Mouse (Mus musculus) ES-E14 (cell line): ENCODE measurements around the gene Tcf12.

Experiments
- HCFC1 ChIP-seq: IDR thresholded peaks from 2 replicates; pipeline ENCODE4 v1.6.1; 2012; ENCODE audit warnings: low read length, inconsistent platforms, borderline replicate concordance; ENCODE audit not compliant: insufficient read depth
- ZNF384 ChIP-seq: IDR thresholded peaks from 2 replicates; pipeline ENCODE4 v1.6.1; 2012; ENCODE audit warnings: low read depth, low read length, inconsistent platforms

- no peak for TF ChIP-seq HCFC1
- no peak for TF ChIP-seq ZNF384
These were observed 300.9 kb downstream of the Tcf12 start for GRCm38 (mm10) chr9:71810723-71811122.
